Mouse (Mus musculus): Measurements from ENCODE around the gene Ofcc1. TPM values are rescaled to one million over a fixed set of nuclear protein-coding genes. Genes with fewer than 3 reads are reported as not detected.

Ofcc1 gene
- polyA plus RNA-seq, 1 experiment = 0.05 TPM

GRCm38 (mm10) chr13:40074850-40075416, 286.3 kb downstream of the Ofcc1 start:
- peak; percentile 86 for DNase-seq (ENCODE audit: low read depth)
- no peak for TF ChIP-seq POLR2A (IDR thresholded peaks at IDR 0.05; ENCODE audit: borderline replicate concordance, extremely low read depth, insufficient read depth, insufficient read length, poor library complexity, severe bottlenecking)
- no peak for TF ChIP-seq CTCF (IDR thresholded peaks at IDR 0.05; ENCODE audit: borderline replicate concordance, extremely low read depth, insufficient read depth, insufficient read length)

- DNase-seq (ENCODE audit: low read depth) = no peak
- TF ChIP-seq CTCF (IDR thresholded peaks at IDR 0.05; ENCODE audit: borderline replicate concordance, extremely low read depth, insufficient read depth, insufficient read length) (no peak), POLR2A (IDR thresholded peaks at IDR 0.05; ENCODE audit: borderline replicate concordance, extremely low read depth, insufficient read depth, insufficient read length, poor library complexity, severe bottlenecking) (no peak)
These were observed 291.2 kb downstream of the Ofcc1 start for GRCm38 (mm10) chr13:40070004-40070403.

- TF ChIP-seq CTCF (IDR thresholded peaks at IDR 0.05; ENCODE audit: borderline replicate concordance, extremely low read depth, insufficient read depth, insufficient read length) (no peak), POLR2A (IDR thresholded peaks at IDR 0.05; ENCODE audit: borderline replicate concordance, extremely low read depth, insufficient read depth, insufficient read length, poor library complexity, severe bottlenecking) (no peak)
These were observed 300.0 kb downstream of the Ofcc1 start for GRCm38 (mm10) chr13:40061281-40061680.

GRCm38 (mm10) chr13:40037881-40038280, 323.4 kb downstream of the Ofcc1 start:
- no peak for DNase-seq (ENCODE audit: low read depth)

More at GRCm38 (mm10) chr13:40061281-40061680, 300.0 kb downstream of the Ofcc1 start:
- DNase-seq (ENCODE audit: low read depth) = no peak

GRCm38 (mm10) chr13:40036981-40037765, 324.1 kb downstream of the Ofcc1 start:
- peak; percentile 35 for DNase-seq (ENCODE audit: low read depth)

More at GRCm38 (mm10) chr13:40037881-40038280, 323.4 kb downstream of the Ofcc1 start:
- TF ChIP-seq CTCF (IDR thresholded peaks at IDR 0.05; ENCODE audit: borderline replicate concordance, extremely low read depth, insufficient read depth, insufficient read length) (no peak), POLR2A (IDR thresholded peaks at IDR 0.05; ENCODE audit: borderline replicate concordance, extremely low read depth, insufficient read depth, insufficient read length, poor library complexity, severe bottlenecking) (no peak)

GRCm38 (mm10) chr13:40029426-40029825, 331.8 kb downstream of the Ofcc1 start:
- no peak for TF ChIP-seq POLR2A (IDR thresholded peaks at IDR 0.05; ENCODE audit: borderline replicate concordance, extremely low read depth, insufficient read depth, insufficient read length, poor library complexity, severe bottlenecking)
- no peak for TF ChIP-seq CTCF (IDR thresholded peaks at IDR 0.05; ENCODE audit: borderline replicate concordance, extremely low read depth, insufficient read depth, insufficient read length)
- no peak for DNase-seq (ENCODE audit: low read depth)

More at GRCm38 (mm10) chr13:40036981-40037765, 324.1 kb downstream of the Ofcc1 start:
- TF ChIP-seq CTCF (IDR thresholded peaks at IDR 0.05; ENCODE audit: borderline replicate concordance, extremely low read depth, insufficient read depth, insufficient read length) (peak; percentile 7; the same call in 1 of the 2 replicates), POLR2A (IDR thresholded peaks at IDR 0.05; ENCODE audit: borderline replicate concordance, extremely low read depth, insufficient read depth, insufficient read length, poor library complexity, severe bottlenecking) (no peak)

GRCm38 (mm10) chr13:40028827-40029226, 332.4 kb downstream of the Ofcc1 start:
- DNase-seq (ENCODE audit: low read depth) = no peak
- TF ChIP-seq POLR2A (IDR thresholded peaks at IDR 0.05; ENCODE audit: borderline replicate concordance, extremely low read depth, insufficient read depth, insufficient read length, poor library complexity, severe bottlenecking) (no peak), CTCF (IDR thresholded peaks at IDR 0.05; ENCODE audit: borderline replicate concordance, extremely low read depth, insufficient read depth, insufficient read length) (no peak)

- DNase-seq (ENCODE audit: low read depth) = no peak
- TF ChIP-seq CTCF (IDR thresholded peaks at IDR 0.05; ENCODE audit: borderline replicate concordance, extremely low read depth, insufficient read depth, insufficient read length) (no peak), POLR2A (IDR thresholded peaks at IDR 0.05; ENCODE audit: borderline replicate concordance, extremely low read depth, insufficient read depth, insufficient read length, poor library complexity, severe bottlenecking) (no peak)
These were observed 335.4 kb downstream of the Ofcc1 start for GRCm38 (mm10) chr13:40025816-40026215.

- DNase-seq (ENCODE audit: low read depth) = no peak
- no peak for TF ChIP-seq CTCF (IDR thresholded peaks at IDR 0.05; ENCODE audit: borderline replicate concordance, extremely low read depth, insufficient read depth, insufficient read length)
- TF ChIP-seq POLR2A (IDR thresholded peaks at IDR 0.05; ENCODE audit: borderline replicate concordance, extremely low read depth, insufficient read depth, insufficient read length, poor library complexity, severe bottlenecking) = no peak
These were observed 338.0 kb downstream of the Ofcc1 start for GRCm38 (mm10) chr13:40023201-40023777.

GRCm38 (mm10) chr13:40022609-40023008, 338.6 kb downstream of the Ofcc1 start:
- no peak for TF ChIP-seq CTCF (IDR thresholded peaks at IDR 0.05; ENCODE audit: borderline replicate concordance, extremely low read depth, insufficient read depth, insufficient read length)
- TF ChIP-seq POLR2A (IDR thresholded peaks at IDR 0.05; ENCODE audit: borderline replicate concordance, extremely low read depth, insufficient read depth, insufficient read length, poor library complexity, severe bottlenecking) = no peak
- DNase-seq (ENCODE audit: low read depth) = no peak

GRCm38 (mm10) chr13:40000236-40000635, 361.0 kb downstream of the Ofcc1 start:
- TF ChIP-seq CTCF (IDR thresholded peaks at IDR 0.05; ENCODE audit: borderline replicate concordance, extremely low read depth, insufficient read depth, insufficient read length) (no peak), POLR2A (IDR thresholded peaks at IDR 0.05; ENCODE audit: borderline replicate concordance, extremely low read depth, insufficient read depth, insufficient read length, poor library complexity, severe bottlenecking) (no peak)
- no peak for DNase-seq (ENCODE audit: low read depth)
